Mouse (Mus musculus): ENCODE measurements around the gene Pcsk6. TPM values are rescaled to one million over a fixed set of nuclear protein-coding genes. Genes with fewer than 3 reads are reported as not detected.

Pcsk6 gene
- polyA plus RNA-seq, 1 experiment from 2014 or later: 0.74 TPM

- Histone ChIP-seq H3K27me3 (no peaks in the 10 kb centered on the region), H3K9me3 (no peaks in the 10 kb centered on the region), H3K4me3 (replicated peaks) (no peak overlapping the region), H3K27ac (no peak overlapping the region), H3K9ac (replicated peaks) (no peak overlapping the region), H3K36me3 (no peaks in the 10 kb centered on the region), H3K4me1 (replicated peaks) (peaks cover 13% of the 10 kb centered on the region), H3K4me2 (replicated peaks) (no peak overlapping the region)
- WGBS: 83% methylated on average over 4 of the region's 4 CpGs
- no peak for ATAC-seq
These were observed 93.0 kb downstream of the Pcsk6 start for GRCm38 (mm10) chr7:65954583-65954982.

GRCm38 (mm10) chr7:65955304-65956220 lies 94.0 kb downstream of the Pcsk6 start:
- ATAC-seq: peak; percentile 90
- peaks cover 13% of the 10 kb centered on the region for H3K4me1 ChIP-seq (replicated peaks)
- no peak overlapping the region for H3K4me3 ChIP-seq (replicated peaks)
- WGBS: 21% methylated on average over 24 of the region's 24 CpGs
- H3K9ac ChIP-seq (replicated peaks): no peak overlapping the region
- 0 out of 2 replicates have a peak overlapping the region, but pooled peaks have one; percentile 2 for H3K27ac ChIP-seq
- peak overlapping the region; percentile 36 for H3K4me2 ChIP-seq (replicated peaks)
- H3K9me3 ChIP-seq: no peaks in the 10 kb centered on the region
- no peaks in the 10 kb centered on the region for H3K36me3 ChIP-seq
- no peaks in the 10 kb centered on the region for H3K27me3 ChIP-seq

- Histone ChIP-seq H3K36me3 (no peaks in the 10 kb centered on the region), H3K4me1 (replicated peaks) (peaks cover 13% of the 10 kb centered on the region), H3K9ac (replicated peaks) (no peak overlapping the region), H3K27ac (no peak overlapping the region), H3K9me3 (no peaks in the 10 kb centered on the region), H3K4me2 (replicated peaks) (no peak overlapping the region), H3K4me3 (replicated peaks) (no peak overlapping the region), H3K27me3 (peaks cover 2% of the 10 kb centered on the region; the same call in 1 of the 2 replicates)
- ATAC-seq: no peak
- WGBS: 93% methylated on average over 1 of the region's 1 CpGs
These were observed 95.7 kb downstream of the Pcsk6 start for GRCm38 (mm10) chr7:65957245-65957644.

GRCm38 (mm10) chr7:65958105-65958504 lies 96.6 kb downstream of the Pcsk6 start:
- peaks cover 2% of the 10 kb centered on the region; the same call in 1 of the 2 replicates for H3K27me3 ChIP-seq
- H3K4me1 ChIP-seq (replicated peaks): peaks cover 13% of the 10 kb centered on the region
- no peak overlapping the region for H3K4me2 ChIP-seq (replicated peaks)
- H3K36me3 ChIP-seq: no peaks in the 10 kb centered on the region
- WGBS: 95% methylated on average over 5 of the region's 5 CpGs
- no peak overlapping the region for H3K4me3 ChIP-seq (replicated peaks)
- H3K27ac ChIP-seq: no peak overlapping the region
- ATAC-seq: no peak
- H3K9me3 ChIP-seq: no peaks in the 10 kb centered on the region
- H3K9ac ChIP-seq (replicated peaks): no peak overlapping the region

GRCm38 (mm10) chr7:65959221-65959924 lies 97.8 kb downstream of the Pcsk6 start:
- Histone ChIP-seq H3K36me3 (no peaks in the 10 kb centered on the region), H3K27ac (no peak overlapping the region), H3K9ac (replicated peaks) (no peak overlapping the region), H3K4me2 (replicated peaks) (no peak overlapping the region), H3K4me1 (replicated peaks) (peaks cover 13% of the 10 kb centered on the region), H3K27me3 (peaks cover 2% of the 10 kb centered on the region; the same call in 1 of the 2 replicates), H3K4me3 (replicated peaks) (no peak overlapping the region), H3K9me3 (no peaks in the 10 kb centered on the region)
- 97% methylated on average over 9 of the region's 9 CpGs for WGBS
- no peak for ATAC-seq

GRCm38 (mm10) chr7:65962611-65963010 lies 101.1 kb downstream of the Pcsk6 start:
- peaks cover 2% of the 10 kb centered on the region; the same call in 1 of the 2 replicates for H3K27me3 ChIP-seq
- 81% methylated on average over 7 of the region's 7 CpGs for WGBS
- no peak overlapping the region for H3K9ac ChIP-seq (replicated peaks)
- no peaks in the 10 kb centered on the region for H3K9me3 ChIP-seq
- H3K36me3 ChIP-seq: no peaks in the 10 kb centered on the region
- ATAC-seq: no peak
- no peak overlapping the region for H3K4me3 ChIP-seq (replicated peaks)
- H3K4me1 ChIP-seq (replicated peaks): no peaks in the 10 kb centered on the region
- H3K27ac ChIP-seq: no peak overlapping the region
- no peak overlapping the region for H3K4me2 ChIP-seq (replicated peaks)

- Histone ChIP-seq H3K36me3 (no peaks in the 10 kb centered on the region), H3K4me2 (replicated peaks) (no peak overlapping the region), H3K9me3 (no peaks in the 10 kb centered on the region), H3K4me1 (replicated peaks) (no peaks in the 10 kb centered on the region), H3K27ac (no peak overlapping the region), H3K9ac (replicated peaks) (no peak overlapping the region), H3K27me3 (peaks cover 2% of the 10 kb centered on the region; the same call in 1 of the 2 replicates), H3K4me3 (replicated peaks) (no peak overlapping the region)
- ATAC-seq: no peak
These were observed 102.9 kb downstream of the Pcsk6 start for GRCm38 (mm10) chr7:65964398-65964797.

GRCm38 (mm10) chr7:65971301-65971700 lies 109.8 kb downstream of the Pcsk6 start:
- no peak overlapping the region for H3K27ac ChIP-seq
- no peak for ATAC-seq
- H3K9ac ChIP-seq (replicated peaks): no peak overlapping the region
- no peaks in the 10 kb centered on the region for H3K9me3 ChIP-seq
- no peak overlapping the region for H3K4me3 ChIP-seq (replicated peaks)
- no peaks in the 10 kb centered on the region for H3K4me1 ChIP-seq (replicated peaks)
- no peak overlapping the region for H3K4me2 ChIP-seq (replicated peaks)
- no peaks in the 10 kb centered on the region for H3K27me3 ChIP-seq
- WGBS: 88% methylated on average over 10 of the region's 10 CpGs
- no peaks in the 10 kb centered on the region for H3K36me3 ChIP-seq

GRCm38 (mm10) chr7:65977286-65977685 lies 115.8 kb downstream of the Pcsk6 start:
- no peaks in the 10 kb centered on the region for H3K36me3 ChIP-seq
- H3K4me1 ChIP-seq (replicated peaks): no peaks in the 10 kb centered on the region
- no peak for ATAC-seq
- H3K9ac ChIP-seq (replicated peaks): no peak overlapping the region
- no peaks in the 10 kb centered on the region for H3K9me3 ChIP-seq
- no peaks in the 10 kb centered on the region for H3K27me3 ChIP-seq
- WGBS: 83% methylated on average over 5 of the region's 5 CpGs
- no peak overlapping the region for H3K4me2 ChIP-seq (replicated peaks)
- H3K27ac ChIP-seq: no peak overlapping the region
- H3K4me3 ChIP-seq (replicated peaks): no peak overlapping the region

- H3K4me3 ChIP-seq (replicated peaks): no peak overlapping the region
- no peak overlapping the region for H3K27ac ChIP-seq
- 83% methylated on average over 11 of the region's 11 CpGs for WGBS
- no peaks in the 10 kb centered on the region for H3K36me3 ChIP-seq
- no peak overlapping the region for H3K4me2 ChIP-seq (replicated peaks)
- no peak overlapping the region for H3K9ac ChIP-seq (replicated peaks)
- H3K4me1 ChIP-seq (replicated peaks): no peaks in the 10 kb centered on the region
- H3K27me3 ChIP-seq: no peaks in the 10 kb centered on the region
- H3K9me3 ChIP-seq: no peaks in the 10 kb centered on the region
- ATAC-seq: no peak
These were observed 116.4 kb downstream of the Pcsk6 start for GRCm38 (mm10) chr7:65977977-65978376.

- Histone ChIP-seq H3K4me3 (replicated peaks) (no peak overlapping the region), H3K36me3 (no peaks in the 10 kb centered on the region), H3K9ac (replicated peaks) (no peak overlapping the region), H3K27me3 (no peaks in the 10 kb centered on the region), H3K27ac (no peak overlapping the region), H3K9me3 (no peaks in the 10 kb centered on the region), H3K4me2 (replicated peaks) (no peak overlapping the region), H3K4me1 (replicated peaks) (no peaks in the 10 kb centered on the region)
- ATAC-seq: no peak
- WGBS: 86% methylated on average over 11 of the region's 11 CpGs
These were observed 117.7 kb downstream of the Pcsk6 start for GRCm38 (mm10) chr7:65978996-65979823.

Data from midbrain, embryonic 13.5 days (tissue).